Mouse (Mus musculus) cerebellum, postnatal 36 days (tissue): Measurements from ENCODE around the gene Gabrb3.

Experiments used
- DNase-seq, 2 experiments: peaks; one replicate each; pipeline ENCODE4 v3.0.0; 2021 to 2022; ENCODE audit warnings: mixed read lengths in 2 of 2

Gabrb3 gene

GRCm38 (mm10) chr7:57532676-57533075, 113.2 kb downstream of the Gabrb3 start:
- DNase-seq: no peak

GRCm38 (mm10) chr7:57538565-57538964, 119.1 kb downstream of the Gabrb3 start:
- peak in 1 of 2 experiments; percentile 2 for DNase-seq

- DNase-seq: no peak
Observed at GRCm38 (mm10) chr7:57560732-57561436, 141.4 kb downstream of the Gabrb3 start.

GRCm38 (mm10) chr7:57564403-57564802, 144.9 kb downstream of the Gabrb3 start:
- DNase-seq: no peak

GRCm38 (mm10) chr7:57590451-57591248, 171.2 kb downstream of the Gabrb3 start:
- DNase-seq: peak; percentile 84 to 89

- DNase-seq: no peak
Observed at GRCm38 (mm10) chr7:57591249-57591577, 171.7 kb downstream of the Gabrb3 start.

GRCm38 (mm10) chr7:57591578-57592431, 172.3 kb downstream of the Gabrb3 start:
- DNase-seq: peak; percentile 58 to 61

GRCm38 (mm10) chr7:57597341-57597740, 177.8 kb downstream of the Gabrb3 start:
- DNase-seq: peak in 1 of 2 experiments; percentile 9

GRCm38 (mm10) chr7:57618697-57619096, 199.2 kb downstream of the Gabrb3 start:
- DNase-seq: no peak

GRCm38 (mm10) chr7:57620036-57620435, 200.5 kb downstream of the Gabrb3 start:
- DNase-seq: peak in 1 of 2 experiments; percentile 9

- DNase-seq: no peak
Observed at GRCm38 (mm10) chr7:57623718-57624117, 204.2 kb downstream of the Gabrb3 start.

- DNase-seq: no peak
Observed at GRCm38 (mm10) chr7:57635026-57635425, 215.5 kb downstream of the Gabrb3 start.

GRCm38 (mm10) chr7:57635687-57636086, 216.2 kb downstream of the Gabrb3 start:
- no peak for DNase-seq

- DNase-seq: no peak
Observed at GRCm38 (mm10) chr7:57640796-57641195, 221.3 kb downstream of the Gabrb3 start.

GRCm38 (mm10) chr7:57647345-57647744, 227.9 kb downstream of the Gabrb3 start:
- DNase-seq: no peak

- peak; percentile 32 to 36 for DNase-seq
Observed at GRCm38 (mm10) chr7:57648136-57648755, 228.8 kb downstream of the Gabrb3 start.

- no peak for DNase-seq
Observed at GRCm38 (mm10) chr7:57677352-57677751, 257.9 kb downstream of the Gabrb3 start.

GRCm38 (mm10) chr7:57689836-57690235, 270.3 kb downstream of the Gabrb3 start:
- DNase-seq: no peak

- no peak for DNase-seq
Observed at GRCm38 (mm10) chr7:57700370-57700769, 280.9 kb downstream of the Gabrb3 start.

- DNase-seq: no peak
Observed at GRCm38 (mm10) chr7:57701046-57701445, 281.6 kb downstream of the Gabrb3 start.

GRCm38 (mm10) chr7:57703580-57703979, 284.1 kb downstream of the Gabrb3 start:
- DNase-seq: peak; percentile 40 to 42

GRCm38 (mm10) chr7:57706092-57706491, 286.6 kb downstream of the Gabrb3 start:
- DNase-seq: no peak
